Mouse (Mus musculus): ENCODE measurements around the gene S100a3. TPM values are rescaled to one million over a fixed set of nuclear protein-coding genes. Genes with fewer than 3 reads are reported as not detected.
A peak's percentile ranks its signal among the peaks of the same experiment; 100 is the strongest.

Gene S100a3
- total RNA-seq, 2 experiments from 2014 or later, result not detected

GRCm38 (mm10) chr3:90617586-90617985 is 57.2 kb downstream of the S100a3 start:
- intact Hi-C loops (cut with DNase I), result loop anchor here (5.0 kb wide), 1 partner anchor 75 kb away; no protein-coding TSS in a partner anchor
- DNase-seq, result no peak

- intact Hi-C loops (cut with DNase I), result no loop called here
- no peak for DNase-seq
These were observed 61.2 kb downstream of the S100a3 start for GRCm38 (mm10) chr3:90621552-90621951.

- peak; percentile 86 to 88 for DNase-seq
- intact Hi-C loops (cut with DNase I), result no loop called here
These were observed 63.2 kb downstream of the S100a3 start for GRCm38 (mm10) chr3:90623435-90624071.

GRCm38 (mm10) chr3:90625496-90625895 is 65.1 kb downstream of the S100a3 start:
- intact Hi-C loops (cut with DNase I), result no loop called here
- no peak for DNase-seq

- no peak for DNase-seq
- intact Hi-C loops (cut with DNase I), result no loop called here
These were observed 66.1 kb downstream of the S100a3 start for GRCm38 (mm10) chr3:90626266-90627021.

- intact Hi-C loops (cut with DNase I), result no loop called here
These were observed 67.0 kb downstream of the S100a3 start for GRCm38 (mm10) chr3:90627366-90627765.

GRCm38 (mm10) chr3:90627807-90628206 is 67.4 kb downstream of the S100a3 start:
- intact Hi-C loops (cut with DNase I), result no loop called here
- peak; percentile 29 to 33 for DNase-seq

More at GRCm38 (mm10) chr3:90627366-90627765, 67.0 kb downstream of the S100a3 start:
- DNase-seq, result no peak

GRCm38 (mm10) chr3:90629298-90629697 is 68.9 kb downstream of the S100a3 start:
- no peak for DNase-seq
- intact Hi-C loops (cut with DNase I), result no loop called here

- no peak for DNase-seq
- intact Hi-C loops (cut with DNase I), result no loop called here
These were observed 71.6 kb downstream of the S100a3 start for GRCm38 (mm10) chr3:90631984-90632383.

GRCm38 (mm10) chr3:90638511-90639275 is 78.3 kb downstream of the S100a3 start:
- intact Hi-C loops (cut with DNase I), result no loop called here
- no peak for DNase-seq

- intact Hi-C loops (cut with DNase I), result no loop called here
- peak in 1 of 2 experiments; percentile 33 for DNase-seq
These were observed 79.3 kb downstream of the S100a3 start for GRCm38 (mm10) chr3:90639511-90640154.

GRCm38 (mm10) chr3:90640981-90641380 is 80.6 kb downstream of the S100a3 start:
- DNase-seq, result no peak
- intact Hi-C loops (cut with DNase I), result no loop called here

GRCm38 (mm10) chr3:90644220-90644619 is 83.8 kb downstream of the S100a3 start:
- intact Hi-C loops (cut with DNase I), result no loop called here
- DNase-seq, result peak; percentile 33 to 67

GRCm38 (mm10) chr3:90647291-90647690 is 86.9 kb downstream of the S100a3 start:
- intact Hi-C loops (cut with DNase I), result no loop called here
- no peak for DNase-seq

GRCm38 (mm10) chr3:90648981-90649380 is 88.6 kb downstream of the S100a3 start:
- no peak for DNase-seq
- intact Hi-C loops (cut with DNase I), result no loop called here

GRCm38 (mm10) chr3:90649832-90650231 is 89.5 kb downstream of the S100a3 start:
- intact Hi-C loops (cut with DNase I), result loop anchor here (5.0 to 10.0 kb wide), 2 partner anchors 63 to 235 kb away; no protein-coding TSS in a partner anchor

More at GRCm38 (mm10) chr3:90649832-90650231, 89.5 kb downstream of the S100a3 start:
- no peak for DNase-seq

Other genes starting within 250 kb of the S100a3 start
- gene Slc27a3, start 170.6 kb upstream of the S100a3 start, total RNA-seq (2021), result 1 to 10 TPM; 1.9 to 3.3 TPM
- gene Ints3, start 127.0 kb upstream of the S100a3 start, total RNA-seq (2021), result 10 to 100 TPM; 24.4 to 28.3 TPM
- gene Npr1, start 94.7 kb upstream of the S100a3 start, total RNA-seq (2021), result 10 to 100 TPM; 35.4 to 37.8 TPM
- 10 to 100 TPM; 55.3 to 57.5 TPM for gene Ilf2, start 84.5 kb upstream of the S100a3 start, total RNA-seq (2021)
- gene Snapin, start 69.5 kb upstream of the S100a3 start, total RNA-seq (2021), result 10 to 100 TPM; 55.9 to 62.7 TPM
- gene Chtop, start 51.1 kb upstream of the S100a3 start, total RNA-seq (2021), result 100 to 1,000 TPM; 126 to 128 TPM
- 100 to 1,000 TPM; 418 to 437 TPM for gene S100a1, start 46.2 kb upstream of the S100a3 start, total RNA-seq (2021)
- gene S100a13, start 46.1 kb upstream of the S100a3 start, total RNA-seq (2021), result 10 to 100 TPM; 40.6 to 42.3 TPM
- gene S100a14, start 33.7 kb upstream of the S100a3 start, total RNA-seq (2021), result not detected
- gene S100a16, start 23.3 kb upstream of the S100a3 start, total RNA-seq (2021), result 100 to 1,000 TPM; 108 to 126 TPM
- gene S100a2, start 29.7 kb downstream of the S100a3 start, total RNA-seq (2021), result not detected
- not detected for gene Gm42674, start 41.3 kb downstream of the S100a3 start, total RNA-seq (2021)
- 10 to 100 TPM; 10.3 to 11.7 TPM for gene S100a4, start 43.2 kb downstream of the S100a3 start, total RNA-seq (2021)
- gene S100a5, start 47.9 kb downstream of the S100a3 start, total RNA-seq (2021), result not detected
- 10 to 100 TPM; 81.8 to 85.3 TPM for gene S100a6, start 52.3 kb downstream of the S100a3 start, total RNA-seq (2021)
- gene S100a7a, start 93.4 kb downstream of the S100a3 start, total RNA-seq (2021), result under 1 TPM in 1 of 2 experiments, not detected in 1; 0.20 TPM
- 1 to 10 TPM; 3.7 to 4.7 TPM for gene S100a8, start 108.4 kb downstream of the S100a3 start, total RNA-seq (2021)
- 1 to 10 TPM; 5.2 to 6.7 TPM for gene S100a9, start 135.1 kb downstream of the S100a3 start, total RNA-seq (2021)
- not detected for gene Pglyrp4, start 166.3 kb downstream of the S100a3 start, total RNA-seq (2021)
- gene Gm5849, start 217.3 kb downstream of the S100a3 start, total RNA-seq (2021), result not detected